Mouse (Mus musculus) cerebellum, postnatal 4 days (tissue): Measurements from ENCODE around the gene Ngly1.

Experiments used
- DNase-seq, 2 experiments: peaks; one replicate each; pipeline ENCODE4 v3.0.0; 2022; ENCODE audit warnings: low spot score in 2 of 2, mixed read lengths in 1 of 2

Gene Ngly1

GRCm38 (mm10) chr14:16328959-16329480 is 79.9 kb downstream of the Ngly1 start:
- no peak for DNase-seq

- DNase-seq: no peak
These were observed 80.7 kb downstream of the Ngly1 start for GRCm38 (mm10) chr14:16329756-16330155.

GRCm38 (mm10) chr14:16334260-16334659 is 85.2 kb downstream of the Ngly1 start:
- no peak for DNase-seq

GRCm38 (mm10) chr14:16335835-16336417 is 86.8 kb downstream of the Ngly1 start:
- DNase-seq: no peak

GRCm38 (mm10) chr14:16347505-16347904 is 98.4 kb downstream of the Ngly1 start:
- DNase-seq: no peak

- DNase-seq: no peak
These were observed 110.6 kb downstream of the Ngly1 start for GRCm38 (mm10) chr14:16359704-16360103.
